Comparison of ENCODE assay signal across 16 mouse cellular contexts in the genomic region with DNA sequence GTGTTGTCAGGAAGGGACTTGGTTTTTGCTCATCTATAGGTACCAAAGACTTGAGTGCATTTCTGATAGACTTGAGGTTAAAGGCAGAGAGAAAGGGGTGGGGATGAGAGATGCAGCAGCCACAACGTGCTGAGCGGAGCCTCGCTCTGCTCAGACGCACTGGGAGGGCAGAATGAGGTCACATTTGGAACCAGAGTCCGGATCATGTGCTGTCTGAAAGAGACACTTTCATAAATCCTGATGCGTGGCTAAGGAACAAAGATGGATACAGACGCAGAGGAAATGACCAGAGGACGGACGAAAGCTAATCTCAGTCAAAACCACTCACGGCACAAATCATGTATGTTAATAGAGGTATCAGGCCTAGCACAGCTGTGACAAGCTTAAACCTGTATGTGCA.
DNase-seq lines count a peak whose midpoint lies in the region; ATAC-seq lines count a peak whose summit lies in the region.
"Had no signal": no experiment of that assay in that cellular context is flagged by ENCODE, and none has a peak within 500 bp of the region (broad histone marks: within the 10 kb centered on the region; RNA-seq: fewer than 3 reads in every experiment).

No protein-coding gene starts in this region.

- no peaks in the 10 kb centered on the region for H3K36me3 ChIP-seq in midbrain, embryonic 13.5 days
- H3K36me3 ChIP-seq in midbrain, embryonic 11.5 days (ENCODE audit: control insufficient read depth, insufficient read depth, low read length): no peaks in the 10 kb centered on the region
- H3K36me3 ChIP-seq: hindbrain, embryonic 13.5 days; intestine, embryonic 15.5 days; limb, embryonic 13.5 days; liver, embryonic 15.5 days had no signal

- H3K9me3 ChIP-seq in midbrain, embryonic 13.5 days: 0 out of 2 replicates have a peak, but pooled peaks cover 2% of the 10 kb centered on the region
- peaks cover 3% of the 10 kb centered on the region; the same call in 1 of the 2 replicates for H3K9me3 ChIP-seq in midbrain, embryonic 11.5 days (ENCODE audit: control insufficient read depth, low read length)
- H3K9me3 ChIP-seq: hindbrain, embryonic 13.5 days; intestine, embryonic 15.5 days; limb, embryonic 13.5 days; liver, embryonic 15.5 days had no signal

- no peak overlapping the region for H3K9ac ChIP-seq in midbrain, embryonic 13.5 days (replicated peaks)
- H3K9ac ChIP-seq in midbrain, embryonic 11.5 days (ENCODE audit: low read length): no peak overlapping the region
- H3K9ac ChIP-seq: hindbrain, embryonic 13.5 days; intestine, embryonic 15.5 days; limb, embryonic 13.5 days; liver, embryonic 15.5 days had no signal

- H3K27ac ChIP-seq in midbrain, embryonic 13.5 days: 0 out of 2 replicates have a peak overlapping the region, but pooled peaks have one; percentile 6
- no peak overlapping the region for H3K27ac ChIP-seq in midbrain, embryonic 11.5 days (ENCODE audit: low read depth, low read length)
- H3K27ac ChIP-seq: hindbrain, embryonic 13.5 days; intestine, embryonic 15.5 days; limb, embryonic 13.5 days; liver, embryonic 15.5 days had no signal

- ATAC-seq in cerebellum, adult (ENCODE audit: insufficient number of reproducible peaks, low FRiP score, low TSS enrichment): no peak
- ATAC-seq in midbrain, embryonic 13.5 days: no peak
- ATAC-seq in midbrain, embryonic 11.5 days (ENCODE audit: low FRiP score): no peak
- ATAC-seq: forebrain, embryonic 16.5 days; intestine, embryonic 15.5 days had no signal

- no peak overlapping the region for H3K4me2 ChIP-seq in midbrain, embryonic 13.5 days (replicated peaks)
- no peak overlapping the region for H3K4me2 ChIP-seq in midbrain, embryonic 11.5 days
- H3K4me2 ChIP-seq: hindbrain, embryonic 13.5 days; intestine, embryonic 15.5 days; limb, embryonic 13.5 days; liver, embryonic 15.5 days had no signal

- H3K27me3 ChIP-seq in midbrain, embryonic 13.5 days: no peaks in the 10 kb centered on the region
- H3K27me3 ChIP-seq in midbrain, embryonic 11.5 days (ENCODE audit: control insufficient read depth, insufficient read depth, low read length): peaks cover 2% of the 10 kb centered on the region; the same call in 1 of the 2 replicates
- H3K27me3 ChIP-seq: intestine, embryonic 15.5 days; liver, embryonic 15.5 days had no signal

- DNase-seq in cerebellum, postnatal 10 days: peak; percentile 2 to 15
- peak; percentile 41 for DNase-seq in kidney, adult 9 months
- no peak for DNase-seq in kidney, postnatal 10 days
- DNase-seq in midbrain, embryonic 11.5 days (ENCODE audit: low spot score, missing footprints): no peak
- DNase-seq in heart, postnatal 4 days: peak; percentile 55
- DNase-seq in B cell, adult 2 months: no peak
- DNase-seq: adrenal gland, postnatal 25 days; cerebellum, postnatal 14 days; right cerebral cortex, postnatal 4 days had no signal

- whole genome bisulfite sequencing in midbrain, embryonic 13.5 days: 66% methylated on average over 10 of the region's 10 CpGs
- WGBS in midbrain, embryonic 11.5 days: 82% methylated on average over 10 of the region's 10 CpGs

- no peak overlapping the region for H3K4me3 ChIP-seq in midbrain, embryonic 13.5 days (replicated peaks)
- no peak overlapping the region for H3K4me3 ChIP-seq in midbrain, embryonic 11.5 days (ENCODE audit: low read depth, low read length)
- H3K4me3 ChIP-seq: hindbrain, embryonic 13.5 days; intestine, embryonic 15.5 days; limb, embryonic 13.5 days; liver, embryonic 15.5 days had no signal

- peaks cover 23% of the 10 kb centered on the region for H3K4me1 ChIP-seq in midbrain, embryonic 13.5 days (replicated peaks)
- no peaks in the 10 kb centered on the region for H3K4me1 ChIP-seq in midbrain, embryonic 11.5 days (ENCODE audit: control insufficient read depth, insufficient read depth, low read length)
- H3K4me1 ChIP-seq: liver, embryonic 15.5 days had no signal

Comparison
In these comparisons a context has a peak if more than half of its experiments do, and no peak if none do; other contexts are left out.
1. DNase-seq: peak in cerebellum, postnatal 10 days (2 of 2), kidney, adult 9 months (single experiment) and heart, postnatal 4 days (single experiment); none in kidney, postnatal 10 days (single experiment), midbrain, embryonic 11.5 days (single experiment) and B cell, adult 2 months (0 of 2).